Mouse (Mus musculus) liver, postnatal 0 days (tissue): ENCODE measurements around the gene Htt.

ENCODE experiments used
- CTCF ChIP-seq: sonication (generic); IDR thresholded peaks from 2 replicates; pipeline ENCODE4 v1.5.1; 2016; ENCODE audit warnings: antibody characterized with exemption, low read depth
- EP300 ChIP-seq: IDR thresholded peaks from 2 replicates; pipeline ENCODE4 v1.6.1; 2016; ENCODE audit warnings: antibody characterized with exemption, low read depth, mild to moderate bottlenecking

DNA sequence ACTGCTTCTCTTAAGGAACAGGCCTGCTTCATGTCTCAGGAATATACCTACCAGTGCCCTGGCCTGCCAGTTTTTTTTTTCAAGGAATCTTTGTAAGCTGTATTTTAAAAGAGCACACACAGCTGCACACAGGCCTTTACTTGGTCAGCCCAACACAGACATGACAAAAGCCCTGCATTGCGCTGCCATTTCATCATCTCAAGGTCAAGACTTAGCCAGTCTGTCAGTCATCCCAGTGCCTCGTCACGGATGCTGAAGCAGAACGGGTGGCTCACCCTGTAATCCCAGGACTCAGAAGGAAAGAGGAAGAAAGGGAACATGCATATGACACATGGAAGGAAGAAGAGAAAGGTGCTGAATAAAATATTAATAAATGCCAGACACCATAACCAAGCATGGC lies 166.1 kb downstream of the Htt start:
- no peak for TF ChIP-seq CTCF
- no peak for TF ChIP-seq EP300
